Mouse (Mus musculus) left cerebral cortex, adult 8-10 months (tissue): ENCODE measurements around the gene Atox1. TPM values are rescaled to one million over a fixed set of nuclear protein-coding genes. Genes with fewer than 3 reads are reported as not detected.

Experiments used
- DNase-seq, 2 experiments: peaks; one replicate each; pipeline ENCODE4 v3.0.0; 2022; ENCODE audit warnings: low spot score in 2 of 2
- total RNA-seq, 4 experiments: library from RNA; stranded (reverse); gene quantifications; 2 replicates each; pipeline ENCODE4 v1.2.4; 2022

Gene Atox1
- total RNA-seq, result 100 to 1,000 TPM in 3 of 4 experiments, 10 to 100 TPM in 1; 98.2 to 107 (median 104) TPM

GRCm38 (mm10) chr11:55461019-55461645 is at the start of gene Atox1:
Gene Atox1, minus strand, starts transcription at chr11:55461239.
- peak; percentile 73 to 96 for DNase-seq

DNA sequence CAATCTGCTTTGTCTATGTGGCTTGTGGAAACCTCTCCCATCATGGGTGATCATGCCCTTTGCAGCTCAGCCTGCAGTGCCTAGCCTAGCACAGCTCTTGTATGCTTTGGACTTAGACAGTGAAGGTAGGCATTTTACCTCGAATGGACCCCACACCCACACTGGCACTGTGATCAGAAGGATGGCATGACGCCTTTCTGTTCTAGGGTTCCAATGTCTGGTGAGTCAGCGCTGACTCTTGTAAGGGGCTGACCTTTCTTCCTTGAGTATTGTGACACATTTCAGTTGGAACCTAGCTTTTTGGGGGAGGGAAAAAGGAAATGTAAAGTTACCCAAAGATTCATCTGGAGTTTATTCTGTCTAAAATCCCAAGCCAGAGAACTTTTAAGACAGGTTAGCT is 44.4 kb upstream of the Atox1 start:
- DNase-seq, result no peak

DNA sequence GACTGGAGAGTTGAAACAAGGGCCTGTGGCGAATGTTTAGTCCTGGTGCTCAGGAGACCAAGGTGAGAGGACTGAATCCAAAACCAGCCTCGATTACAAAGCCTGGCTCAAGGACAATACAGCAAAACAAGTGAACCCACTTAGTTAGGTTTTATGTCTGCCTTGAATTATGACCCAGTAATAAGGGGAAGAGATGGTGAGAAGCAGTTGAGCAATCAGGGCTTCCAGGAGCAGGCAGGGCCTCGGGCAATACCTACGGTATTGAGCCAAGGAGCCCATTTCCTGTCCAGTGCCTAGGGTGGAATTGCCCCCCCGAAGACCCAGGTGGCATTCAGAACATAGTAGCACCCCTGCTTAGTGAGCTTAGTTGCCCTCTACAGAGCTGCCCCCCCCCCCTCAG is 41.8 kb upstream of the Atox1 start:
- DNase-seq, result no peak

- DNase-seq, result no peak
These were observed 41.0 kb upstream of the Atox1 start for GRCm38 (mm10) chr11:55501955-55502531.

GRCm38 (mm10) chr11:55497885-55498284 is 36.8 kb upstream of the Atox1 start:
- no peak for DNase-seq

- no peak for DNase-seq
These were observed 35.1 kb upstream of the Atox1 start for GRCm38 (mm10) chr11:55496158-55496557.

GRCm38 (mm10) chr11:55485443-55485842 is 24.4 kb upstream of the Atox1 start:
- DNase-seq, result no peak

DNA sequence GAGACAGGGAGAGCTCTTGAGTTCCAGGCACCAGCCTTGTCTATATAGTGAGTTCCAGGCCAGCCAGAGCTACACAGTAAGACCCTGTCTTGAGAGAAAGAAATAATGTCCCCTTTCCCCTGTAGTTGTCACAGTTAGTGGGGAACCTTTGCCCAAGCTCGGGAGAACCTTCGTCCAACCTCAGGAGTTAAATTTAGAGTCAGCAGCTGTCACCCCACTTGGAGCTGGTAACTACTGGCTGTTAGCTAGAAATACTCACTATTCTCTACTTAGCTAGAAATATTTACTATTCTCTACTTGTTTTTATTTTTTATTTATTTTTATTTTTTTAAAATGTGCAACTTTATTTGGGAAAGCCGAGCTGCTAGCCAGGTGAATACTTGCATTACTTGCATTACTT is 12.2 kb upstream of the Atox1 start:
- DNase-seq, result no peak

GRCm38 (mm10) chr11:55471467-55471866 is 10.4 kb upstream of the Atox1 start:
- no peak for DNase-seq

DNA sequence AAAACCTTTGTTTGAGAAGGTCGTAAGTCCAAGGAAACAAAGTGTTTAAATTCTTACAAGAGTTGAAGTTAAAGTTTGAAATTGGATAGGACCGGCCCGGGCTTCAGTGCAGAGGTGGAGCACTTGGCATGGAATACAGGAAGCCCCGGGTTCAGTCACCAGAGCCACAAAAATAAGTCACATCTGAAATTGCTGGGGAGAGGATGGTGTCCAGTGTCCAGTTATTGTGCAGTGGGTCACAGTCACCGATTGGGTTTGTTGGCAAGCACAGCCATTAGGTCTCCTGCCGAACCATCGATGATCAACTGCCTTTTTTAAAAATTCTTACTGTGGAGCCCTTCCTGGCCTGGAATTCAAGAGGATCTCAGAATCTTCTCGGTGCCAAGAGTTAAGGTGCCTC is 9.7 kb upstream of the Atox1 start:
- DNase-seq, result no peak

- DNase-seq, result no peak
These were observed 9.1 kb upstream of the Atox1 start for GRCm38 (mm10) chr11:55469923-55470691.

DNA sequence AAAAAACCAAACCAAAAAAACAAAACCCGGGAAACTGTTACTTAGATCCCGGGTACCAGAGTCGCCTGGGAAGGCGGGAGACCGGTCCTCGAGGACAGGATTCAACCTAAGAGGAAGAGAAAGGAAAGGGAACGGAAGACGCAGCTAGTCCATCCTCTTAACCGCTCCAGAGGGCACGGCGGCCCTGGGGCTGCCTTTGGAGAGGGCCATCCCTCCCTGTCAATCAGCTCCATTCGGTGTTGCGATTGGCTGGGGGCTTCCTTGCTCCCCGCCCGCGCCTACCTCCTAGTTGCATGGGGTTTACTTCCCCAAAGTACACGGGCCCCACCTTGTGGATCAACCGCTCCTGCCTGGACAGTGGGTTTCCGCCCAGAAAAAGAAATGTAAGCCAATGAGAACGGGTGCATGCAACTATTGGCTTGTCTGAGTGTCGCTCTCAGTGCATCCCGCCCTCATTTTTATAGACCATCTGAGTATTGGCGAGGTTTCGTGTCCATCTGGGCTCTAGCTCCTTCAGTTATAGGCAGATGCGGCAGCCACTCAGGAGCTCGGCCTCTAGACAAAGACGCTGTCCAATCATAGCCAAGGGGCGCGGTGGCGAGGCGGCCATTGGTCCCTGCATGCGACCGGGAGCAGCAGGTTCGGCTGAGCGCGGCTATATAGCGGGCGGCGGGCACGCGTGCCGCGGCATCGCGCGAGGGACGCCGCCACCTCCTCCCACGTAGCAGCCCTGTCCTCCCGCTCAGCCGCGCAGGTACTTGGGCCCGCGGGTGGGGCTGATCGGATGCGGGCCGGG is 8.2 kb upstream of the Atox1 start, which contains the start of gene G3bp1:
Gene G3bp1, plus strand, starts transcription at position 638 of the 796 bp plus-strand sequence.
- DNase-seq, result peak; percentile 99 to 100

DNA sequence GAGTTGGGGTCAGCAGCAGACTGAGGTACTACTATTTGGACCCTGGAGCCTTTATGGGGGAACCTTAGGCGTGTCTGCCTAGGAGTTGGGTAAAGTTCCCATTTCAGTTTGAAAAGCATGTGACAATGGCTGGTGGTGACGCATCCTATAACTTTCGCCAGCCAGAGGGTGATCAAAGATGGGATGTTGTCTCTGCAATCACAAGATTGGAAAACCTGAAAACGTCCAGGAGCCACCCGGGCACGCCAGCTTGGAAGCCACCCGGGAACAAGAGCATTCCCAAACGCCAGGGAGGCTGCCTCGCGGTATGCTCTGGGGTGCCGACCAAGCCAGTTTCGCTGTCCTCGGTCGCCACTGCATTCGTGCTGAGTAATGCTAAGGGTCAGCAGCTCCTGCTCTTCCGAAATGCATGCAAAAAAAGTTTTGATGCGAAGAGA is 7.6 kb upstream of the Atox1 start:
- no peak for DNase-seq

DNA sequence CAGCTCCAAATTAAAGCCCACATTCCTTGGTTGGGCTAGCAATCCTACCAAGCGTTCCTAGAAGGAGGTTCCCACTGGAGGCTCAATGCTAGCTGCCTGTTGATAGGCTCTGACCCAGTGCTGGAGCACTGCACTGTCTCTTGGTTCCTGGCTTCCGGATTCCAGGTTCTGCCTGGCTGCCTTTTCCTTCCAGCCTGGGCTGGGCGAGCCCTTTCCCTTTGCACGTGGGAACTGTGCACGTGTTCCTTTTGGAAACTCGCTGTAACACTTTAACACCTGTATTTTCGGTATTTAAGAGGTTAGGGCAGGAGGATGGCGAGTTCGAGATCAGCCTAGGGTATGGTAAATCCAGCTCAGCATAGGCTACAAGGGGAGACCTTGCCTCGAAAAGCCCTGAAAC is 7.0 kb upstream of the Atox1 start:
- DNase-seq, result no peak

DNA sequence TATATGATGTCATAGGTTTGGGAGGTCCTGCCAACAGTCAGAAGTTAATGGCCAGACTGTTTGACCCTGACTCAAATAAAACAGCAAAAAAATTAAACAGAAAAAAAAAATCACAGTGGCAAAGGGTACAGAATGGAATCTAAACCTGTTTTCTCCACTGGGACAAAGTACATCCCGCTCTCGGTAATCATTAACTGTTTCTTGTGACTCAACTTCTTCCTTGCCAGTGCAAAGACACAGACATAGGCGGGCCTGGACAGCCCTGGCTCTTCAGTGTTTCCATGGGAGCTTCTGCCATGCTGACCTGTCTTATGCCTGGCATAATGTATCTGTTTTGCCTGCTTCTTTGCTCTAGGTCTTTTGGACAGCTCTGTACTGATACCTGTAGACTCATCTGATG is 4.1 kb upstream of the Atox1 start:
- no peak for DNase-seq

- no peak for DNase-seq
These were observed 3.7 kb upstream of the Atox1 start for GRCm38 (mm10) chr11:55464707-55465106.

GRCm38 (mm10) chr11:55462149-55462548 is 1.1 kb upstream of the Atox1 start:
- DNase-seq, result no peak

GRCm38 (mm10) chr11:55460559-55461018 is 450 bp downstream of the Atox1 start:
- no peak for DNase-seq

- no peak for DNase-seq
These were observed 1.0 kb downstream of the Atox1 start for GRCm38 (mm10) chr11:55459850-55460558.

GRCm38 (mm10) chr11:55458501-55458900 is 2.5 kb downstream of the Atox1 start:
- DNase-seq, result no peak

DNA sequence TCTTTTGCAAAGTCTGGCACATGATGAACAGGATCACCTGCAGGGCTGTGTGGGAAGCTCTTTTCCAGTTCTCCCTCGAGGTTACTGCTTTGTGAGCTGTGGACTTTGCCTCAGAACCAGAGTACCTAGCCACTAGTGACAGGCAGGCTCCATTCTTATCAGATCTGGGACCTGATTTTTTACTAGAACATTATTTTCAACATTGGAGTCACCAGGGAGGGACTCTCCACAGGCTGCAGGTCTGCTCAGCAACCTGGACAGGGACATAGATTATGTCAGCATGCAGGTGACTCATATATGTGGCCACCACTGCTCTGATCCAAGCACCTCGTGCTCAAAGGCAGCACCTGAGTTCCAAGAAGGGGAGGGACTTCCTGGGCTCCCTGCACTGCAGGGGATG is 5.9 kb downstream of the Atox1 start:
- no peak for DNase-seq
